Mouse (Mus musculus) kidney, embryonic 15.5 days (tissue): ENCODE measurements around the gene Rbmxl1. TPM values are rescaled to one million over a fixed set of nuclear protein-coding genes. Genes with fewer than 3 reads are reported as not detected.

Experiments
- ATAC-seq: fragments of 200-750 bp; cut with Nextera tagmentation; replicated peaks from 2 replicates; pipeline ENCODE4 v1.8.0; 2017; ENCODE audit warnings: moderate TSS enrichment; ENCODE audit not compliant: low FRiP score
- H3K27ac ChIP-seq: fragments of 300-500 bp; sonication (generic); 2 replicates; pipeline ENCODE4 v1.5.1; 2015; ENCODE audit warnings: mild to moderate bottlenecking, inconsistent platforms
- H3K27me3 ChIP-seq: fragments of 300-500 bp; sonication (generic); 2 replicates; pipeline ENCODE4 v1.6.1; 2015; ENCODE audit warnings: inconsistent platforms
- H3K36me3 ChIP-seq: fragments of 300-500 bp; sonication (generic); 2 replicates; pipeline ENCODE4 v1.6.1; 2015; ENCODE audit warnings: inconsistent platforms
- H3K4me1 ChIP-seq: fragments of 300-500 bp; sonication (generic); 2 replicates; pipeline ENCODE4 v1.6.1; 2015; ENCODE audit warnings: inconsistent platforms
- H3K4me2 ChIP-seq: fragments of 300-500 bp; sonication (generic); 2 replicates; pipeline ENCODE4 v1.6.1; 2015; ENCODE audit warnings: moderate library complexity, mild to moderate bottlenecking, inconsistent platforms
- H3K4me3 ChIP-seq: fragments of 300-500 bp; sonication (generic); replicated peaks from 2 replicates; pipeline ENCODE4 v1.5.1; 2015; ENCODE audit warnings: mild to moderate bottlenecking, inconsistent platforms
- H3K9ac ChIP-seq: fragments of 300-500 bp; sonication (generic); 2 replicates; pipeline ENCODE4 v1.6.1; 2015; ENCODE audit warnings: mild to moderate bottlenecking, inconsistent platforms
- H3K9me3 ChIP-seq: fragments of 300-500 bp; sonication (generic); replicated peaks from 2 replicates; pipeline ENCODE4 v1.6.1; 2016; ENCODE audit warnings: inconsistent platforms
- WGBS: fragments of 180-500 bp; shearing (Covaris S2); methylation state at CpG from one replicate; pipeline ENCODE4 v1.1.7; 2015; ENCODE audit warnings: mixed read lengths; 5-methylcytosine and 5-hydroxymethylcytosine counted together
- polyA plus RNA-seq: library from polyadenylated mRNA; unstranded; fragments of >200 nt; fragmentation: Nextera tagmentation; extraction: Ambion mirVana; gene quantifications from 2 replicates; pipeline ENCODE4 v1.2.1, GENCODE M21; 2015

The Rbmxl1 gene
- polyA plus RNA-seq, 1 experiment from 2014 or later: 246 TPM

DNA sequence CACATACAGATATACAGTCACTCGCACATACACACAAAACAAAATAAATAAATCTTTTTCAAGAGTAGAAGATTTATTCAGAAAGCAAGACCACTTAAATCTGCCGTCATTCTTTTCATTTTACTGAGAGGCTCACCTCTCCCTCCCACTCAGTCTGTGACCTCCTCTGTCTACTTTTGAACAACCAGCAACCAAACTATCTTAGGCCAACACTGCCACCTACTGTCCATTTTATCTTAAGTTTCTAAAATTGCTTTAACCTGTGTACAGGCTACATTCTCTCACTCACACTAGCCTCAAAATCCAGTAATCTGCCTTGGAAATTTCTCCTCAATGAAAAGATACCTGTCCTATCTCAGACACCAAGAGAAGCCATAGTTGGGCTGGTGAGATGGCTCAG is 40.8 kb downstream of the Rbmxl1 start:
- H3K36me3 ChIP-seq: no peaks in the 10 kb centered on the region
- H3K4me2 ChIP-seq: no peak overlapping the region
- no peak overlapping the region for H3K27ac ChIP-seq
- WGBS: 76% methylated on average over 2 of the region's 2 CpGs
- no peaks in the 10 kb centered on the region for H3K4me1 ChIP-seq
- no peaks in the 10 kb centered on the region for H3K27me3 ChIP-seq
- no peak overlapping the region for H3K4me3 ChIP-seq
- H3K9me3 ChIP-seq: no peaks in the 10 kb centered on the region
- no peak for ATAC-seq
- H3K9ac ChIP-seq: no peak overlapping the region

DNA sequence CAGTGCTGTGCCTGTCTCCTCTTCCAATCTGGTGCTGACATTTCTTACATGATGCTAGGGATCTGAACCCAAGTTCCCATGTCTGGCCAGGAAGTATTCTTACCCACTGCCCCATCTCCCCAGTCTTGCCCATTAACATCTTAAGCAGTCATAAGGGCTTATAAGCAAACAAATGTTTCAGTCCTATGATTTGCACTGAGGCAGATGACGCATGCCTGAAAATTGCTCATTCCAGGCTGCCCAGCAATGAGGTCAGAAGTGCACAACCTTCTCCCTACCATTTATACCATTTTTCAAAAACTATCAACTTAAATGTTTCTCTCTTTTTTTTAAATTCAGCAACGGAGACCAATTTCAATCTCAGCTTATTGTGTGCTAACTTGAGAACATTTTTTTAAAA is 44.8 kb downstream of the Rbmxl1 start:
- no peak overlapping the region for H3K9ac ChIP-seq
- 80% methylated on average over 2 of the region's 2 CpGs for WGBS
- H3K4me1 ChIP-seq: no peaks in the 10 kb centered on the region
- H3K9me3 ChIP-seq: no peaks in the 10 kb centered on the region
- ATAC-seq: no peak
- no peaks in the 10 kb centered on the region for H3K27me3 ChIP-seq
- H3K36me3 ChIP-seq: no peaks in the 10 kb centered on the region
- no peak overlapping the region for H3K4me3 ChIP-seq
- no peak overlapping the region for H3K4me2 ChIP-seq
- H3K27ac ChIP-seq: no peak overlapping the region

- Histone ChIP-seq H3K9me3 (no peaks in the 10 kb centered on the region), H3K9ac (no peak overlapping the region), H3K4me3 (no peak overlapping the region), H3K27ac (no peak overlapping the region), H3K4me1 (no peaks in the 10 kb centered on the region), H3K27me3 (no peaks in the 10 kb centered on the region), H3K36me3 (no peaks in the 10 kb centered on the region), H3K4me2 (no peak overlapping the region)
- no peak for ATAC-seq
- 67% methylated on average over 3 of the region's 3 CpGs for WGBS
These were observed 52.3 kb downstream of the Rbmxl1 start for GRCm38 (mm10) chr8:78456441-78456840.

Other genes starting within 250 kb of the Rbmxl1 start
- not detected in 2 replicates for gene Pou4f2, start 72.3 kb downstream of the Rbmxl1 start, polyA plus RNA-seq
- gene Slc10a7, start 448 bp upstream of the Rbmxl1 start, polyA plus RNA-seq: 18.4 and 19.2 TPM in 2 replicates